Mouse (Mus musculus): ENCODE data around the gene Pim2.
"Not testable (repeated sequence)": the region's sequence is repeated elsewhere in the genome, so short reads cannot be mapped to it uniquely, and the experiment has no call there.

Pim2 gene

DNA sequence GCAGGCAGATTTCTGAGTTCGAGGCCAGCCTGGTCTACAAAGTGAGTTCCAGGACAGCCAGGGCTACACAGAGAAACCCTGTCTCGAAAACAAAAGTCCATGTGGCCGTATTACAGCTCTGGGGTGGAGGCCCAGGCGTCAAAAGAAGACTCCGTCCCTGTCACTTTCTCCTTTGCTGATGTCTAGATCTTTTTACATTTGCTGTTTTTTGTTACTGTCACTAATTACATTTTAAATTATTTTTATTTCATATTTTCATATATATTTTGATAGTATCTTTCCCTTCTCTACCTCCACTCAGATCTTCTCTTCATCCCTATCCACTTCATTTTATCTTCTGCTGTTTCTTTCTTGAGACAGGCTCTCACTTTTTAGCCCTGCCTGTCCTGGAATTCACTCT is 29.7 kb downstream of the Pim2 start, which contains the start of gene Gm10491:
TSS of gene Gm10491 (minus strand) at position 101 of the 400 bp plus-strand sequence.
- no peak for DNase-seq (ENCODE audit: low spot score in 2 of 2)

DNA sequence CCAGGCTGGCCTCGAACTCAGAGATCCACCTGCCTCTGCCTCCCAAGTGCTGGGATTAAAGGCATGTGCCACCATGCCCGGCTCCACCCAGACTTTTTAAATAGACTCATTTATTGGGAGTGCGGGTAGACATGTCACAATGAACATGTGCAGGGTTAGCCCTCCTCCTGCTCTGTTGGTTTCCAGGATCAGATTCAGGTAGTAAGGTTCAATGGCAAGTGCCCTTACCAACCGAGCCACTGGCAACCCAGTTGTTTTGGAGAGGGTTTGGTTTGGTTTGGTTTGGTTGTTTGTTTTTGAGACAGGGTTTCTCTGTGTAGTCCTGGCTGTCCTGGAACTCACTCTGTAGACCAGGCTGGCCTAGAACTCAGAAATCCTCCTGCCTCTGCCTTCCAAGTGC is 31.2 kb downstream of the Pim2 start, which contains the start of gene Gm10490:
TSS of gene Gm10490 (plus strand) at position 301 of the 400 bp plus-strand sequence.
- not testable (repeated sequence) for DNase-seq (ENCODE audit: low spot score in 2 of 2)

DNA sequence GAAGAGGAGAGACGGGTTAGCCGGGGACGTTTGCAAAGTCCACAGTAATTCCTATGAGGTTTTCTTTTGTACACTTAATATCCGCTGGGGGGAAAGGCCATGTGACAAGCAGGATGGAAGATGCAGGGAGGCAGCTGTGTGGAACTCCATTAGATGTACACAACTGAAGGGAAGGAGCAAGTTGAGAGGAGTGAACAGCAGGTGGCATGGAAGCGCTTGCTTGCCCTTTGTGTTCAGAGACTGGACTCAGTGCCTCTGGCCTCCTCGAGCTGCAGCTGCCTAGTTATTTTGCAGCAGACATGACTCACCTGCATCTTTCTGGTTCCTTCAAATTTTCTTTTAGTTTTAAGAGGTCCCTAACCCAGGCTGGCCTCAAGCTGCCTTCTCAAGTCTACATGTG is 32.4 kb downstream of the Pim2 start:
- DNase-seq (ENCODE audit: low spot score in 2 of 2), result no peak

DNA sequence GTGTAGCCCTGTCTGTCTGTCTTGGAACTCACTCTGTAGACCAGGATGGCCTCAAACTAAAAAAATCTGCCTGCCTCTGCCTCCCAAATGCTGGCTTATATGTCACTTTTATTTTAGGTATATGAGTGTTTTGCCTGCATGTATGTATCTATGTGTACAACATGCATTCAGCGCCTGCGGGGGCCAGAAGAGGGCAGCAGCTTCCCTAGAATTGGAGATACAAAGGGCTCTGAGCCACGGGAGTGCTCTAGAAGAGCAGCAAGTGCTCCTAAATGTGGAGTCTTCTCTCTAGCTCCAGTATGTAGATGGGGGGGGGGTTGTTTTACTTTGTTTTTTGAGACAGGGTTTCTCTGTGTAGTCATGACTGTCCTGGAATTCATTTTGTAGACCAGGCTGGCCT is 37.6 kb downstream of the Pim2 start:
- DNase-seq (ENCODE audit: low spot score in 2 of 2), result peak in 1 of 2 experiments; percentile 32

DNA sequence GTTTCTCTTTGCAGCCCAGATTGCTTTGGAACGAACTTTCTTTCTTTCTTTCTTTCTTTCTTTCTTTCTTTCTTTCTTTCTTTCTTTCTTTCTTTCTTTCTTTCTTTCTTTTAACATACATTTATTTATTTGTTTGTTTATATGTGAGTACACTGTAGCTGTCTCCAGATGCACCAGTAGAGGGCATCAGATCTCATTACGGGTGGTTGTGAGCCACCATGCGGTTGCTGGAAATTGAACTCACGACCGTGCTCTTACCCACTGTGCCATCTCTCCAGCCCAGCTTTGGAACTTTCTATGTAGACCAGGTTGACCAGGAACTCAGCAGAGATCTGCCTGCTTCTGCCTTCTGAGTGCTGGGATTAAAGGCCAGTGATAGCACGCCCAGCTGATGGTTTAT is 39.9 kb downstream of the Pim2 start:
- not testable (repeated sequence) for DNase-seq (ENCODE audit: low spot score in 2 of 2)

DNA sequence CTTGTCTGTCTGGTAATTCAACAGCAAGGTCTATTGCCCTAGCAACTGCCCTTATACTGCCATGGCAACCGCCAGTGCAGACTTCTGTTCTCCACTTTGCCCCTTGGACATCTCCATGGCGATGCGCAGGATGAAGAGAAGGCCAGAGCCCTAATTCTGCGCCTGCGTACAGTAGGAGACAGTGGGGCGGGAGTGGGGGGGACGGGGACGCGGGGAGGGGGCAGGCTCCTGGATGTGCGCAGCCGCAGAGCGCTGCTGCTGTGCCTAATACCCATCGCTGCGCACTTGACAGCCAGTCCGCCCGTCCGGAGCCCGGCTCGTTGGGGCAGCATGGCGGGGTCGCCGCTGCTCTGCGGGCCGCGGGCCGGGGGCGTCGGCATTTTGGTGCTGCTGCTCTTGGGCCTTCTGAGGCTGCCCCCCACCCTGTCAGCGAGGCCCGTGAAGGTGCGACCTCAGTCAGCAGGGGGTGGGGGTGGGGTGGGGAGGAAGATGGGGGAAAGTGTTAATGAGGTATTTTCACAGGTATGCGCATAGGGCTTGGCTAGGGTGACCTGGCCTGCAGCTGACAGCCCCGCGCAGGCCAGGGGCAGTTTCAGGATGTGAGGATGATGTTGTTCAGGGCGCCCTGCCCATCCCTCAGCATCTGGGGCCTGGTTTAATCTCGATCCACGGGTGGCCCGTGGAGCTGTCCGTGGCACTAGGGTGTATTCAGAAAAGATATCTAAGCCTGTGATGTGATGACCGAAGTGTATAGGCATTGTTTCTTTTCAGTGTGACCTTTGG is 41.7 kb downstream of the Pim2 start, which contains the start of gene Pcsk1n:
TSS of gene Pcsk1n (plus strand) at position 222 of the 783 bp plus-strand sequence.
- no peak for DNase-seq (ENCODE audit: low spot score in 2 of 2)

DNA sequence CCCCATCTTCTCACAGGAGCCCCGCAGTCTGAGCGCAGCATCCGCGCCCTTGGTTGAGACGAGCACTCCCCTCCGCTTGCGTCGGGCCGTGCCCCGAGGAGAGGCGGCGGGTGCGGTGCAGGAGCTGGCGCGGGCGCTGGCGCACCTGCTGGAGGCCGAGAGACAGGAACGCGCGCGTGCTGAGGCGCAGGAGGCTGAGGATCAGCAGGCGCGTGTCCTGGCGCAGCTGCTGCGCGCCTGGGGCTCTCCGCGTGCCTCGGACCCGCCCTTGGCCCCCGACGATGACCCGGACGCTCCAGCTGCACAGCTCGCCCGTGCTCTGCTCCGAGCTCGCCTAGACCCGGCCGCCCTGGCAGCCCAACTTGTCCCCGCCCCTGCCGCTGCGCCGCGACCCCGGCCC is 44.0 kb downstream of the Pim2 start:
- DNase-seq (ENCODE audit: low spot score in 2 of 2), result no peak

DNA sequence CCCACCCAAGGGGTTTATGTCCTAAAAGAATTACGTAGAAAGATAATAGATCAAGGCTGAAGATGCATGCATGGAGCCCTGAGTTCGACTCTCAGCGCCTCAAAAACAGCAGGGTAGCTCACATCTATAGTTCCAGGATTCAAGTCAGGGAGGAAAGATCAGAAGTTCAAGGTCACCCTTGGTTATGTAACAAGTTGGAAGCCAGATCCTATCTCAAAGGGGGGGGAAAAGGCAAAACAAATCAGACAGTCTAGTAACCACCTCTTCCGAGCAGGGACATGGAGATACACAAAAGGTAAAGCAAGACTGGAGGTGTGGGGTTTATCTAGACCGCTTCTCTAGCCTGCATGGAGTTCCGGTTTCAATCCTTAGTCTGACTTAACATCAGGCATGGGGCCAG is 48.2 kb downstream of the Pim2 start:
- no peak for DNase-seq (ENCODE audit: low spot score in 2 of 2)

DNA sequence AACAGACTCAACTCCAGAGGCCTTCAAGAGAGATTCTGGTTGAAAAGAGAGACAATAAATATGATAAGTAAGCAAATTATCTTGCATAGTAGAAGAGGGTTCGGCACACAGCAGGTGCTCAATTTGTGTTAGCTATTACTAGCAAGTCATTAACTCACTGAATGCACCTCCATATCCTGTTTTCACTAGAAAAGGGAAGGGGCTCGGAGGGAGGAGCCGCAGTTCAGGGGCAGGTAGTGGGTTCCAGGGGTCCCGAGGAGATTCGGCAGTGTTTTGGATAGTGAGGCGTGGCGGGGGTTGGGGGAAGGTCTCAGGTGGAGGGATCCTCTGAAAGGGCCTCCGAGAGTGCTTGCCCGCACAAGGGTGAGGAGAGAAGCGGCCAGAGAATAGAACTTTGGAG is 49.1 kb downstream of the Pim2 start:
- DNase-seq (ENCODE audit: low spot score in 2 of 2), result no peak

DNA sequence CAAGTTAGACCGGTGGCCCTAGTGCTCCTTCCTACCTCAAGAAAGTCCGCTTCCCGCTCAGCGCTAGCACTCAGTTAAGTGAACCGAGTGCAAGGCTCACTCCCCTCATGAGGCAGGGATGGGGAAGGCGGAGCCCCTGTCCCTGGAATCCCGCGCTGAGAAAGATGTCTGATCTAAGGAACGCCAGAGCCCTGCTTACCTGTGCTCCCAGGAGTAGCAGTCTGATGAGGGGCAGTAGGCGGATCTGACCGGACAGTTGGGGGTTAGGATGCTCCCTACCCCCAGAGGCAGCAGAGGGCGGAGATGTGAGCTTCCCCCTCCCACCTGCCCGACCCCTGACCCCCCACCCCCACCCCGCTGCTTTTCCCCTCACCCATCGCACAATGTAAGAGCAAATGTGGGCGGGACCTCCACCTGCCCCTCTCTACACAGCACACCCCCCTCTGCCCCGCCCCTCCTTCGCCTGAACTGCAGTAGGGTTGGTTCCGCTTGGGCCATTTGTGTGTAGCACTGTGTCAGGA is 50.3 kb downstream of the Pim2 start, which contains the start of gene Eras:
TSS of gene Eras (minus strand) at position 338 of the 521 bp plus-strand sequence.
- no peak for DNase-seq (ENCODE audit: low spot score in 2 of 2)

Data from spleen, postnatal 14 days (tissue).